In genomic region chr11:70540928-70541327, GRCm38 (mm10) we compare ENCODE assay signal across 8 mouse cellular contexts. TPM values are rescaled to one million over a fixed set of nuclear protein-coding genes. Genes with fewer than 3 reads are reported as not detected.
A peak's percentile ranks its signal among the peaks of the same experiment; 100 is the strongest.
DNase-seq lines count a peak whose midpoint lies in the region; ATAC-seq and TF ChIP-seq lines count a peak whose summit lies in the region.
"Had no signal": no experiment of that assay in that cellular context is flagged by ENCODE, and none has a peak within 500 bp of the region (broad histone marks: within the 10 kb centered on the region; RNA-seq: fewer than 3 reads in every experiment).

No protein-coding gene starts in this region.

- no peak for DNase-seq in lung, postnatal 0 days (ENCODE audit: low spot score)
- no peak for DNase-seq in lung, adult 2 months
- no peak for DNase-seq in right cerebral cortex, postnatal 14 days
- no peak for DNase-seq in cerebellum, adult 9-10 months
- DNase-seq: layer of hippocampus, adult 9-11 months had no signal

- peak overlapping the region; percentile 62 for H3K4me3 ChIP-seq in lung, postnatal 0 days (ENCODE audit: low read depth, low read length)
- H3K4me3 ChIP-seq in lung, adult 2 months (replicated peaks; ENCODE audit: extremely low read depth, low read depth, low read length) = no peak overlapping the region
- peak overlapping the region; percentile 56 for H3K4me3 ChIP-seq in forebrain, embryonic 16.5 days (replicated peaks; ENCODE audit: low read length)
- H3K4me3 ChIP-seq in liver, embryonic 12.5 days = peak overlapping the region; percentile 62; the same call in 1 of the 2 replicates
- peak overlapping the region; percentile 54 for H3K4me3 ChIP-seq in stomach, embryonic 16.5 days (replicated peaks; ENCODE audit: low read length)

- no peak for TF ChIP-seq CTCF in lung, postnatal 0 days (IDR thresholded peaks at IDR 0.05)
- TF ChIP-seq CTCF in lung, adult 2 months (IDR thresholded peaks at IDR 0.05; ENCODE audit: insufficient read depth, low read length) = no peak

- no peak for TF ChIP-seq POLR2A in lung, adult 2 months (IDR thresholded peaks at IDR 0.05; ENCODE audit: borderline replicate concordance, extremely low read depth, low read depth, low read length)

- TF ChIP-seq EP300 in lung, postnatal 0 days (IDR thresholded peaks at IDR 0.05) = no peak

- no peaks in the 10 kb centered on the region for H3K9me3 ChIP-seq in lung, postnatal 0 days (ENCODE audit: low read length)
- H3K9me3 ChIP-seq in forebrain, embryonic 16.5 days (ENCODE audit: control insufficient read depth, low read length) = no peaks in the 10 kb centered on the region
- H3K9me3 ChIP-seq in liver, embryonic 12.5 days (replicated peaks) = no peaks in the 10 kb centered on the region
- H3K9me3 ChIP-seq in stomach, embryonic 16.5 days (replicated peaks; ENCODE audit: control insufficient read depth, low read length) = no peaks in the 10 kb centered on the region

- H3K4me2 ChIP-seq in lung, postnatal 0 days (replicated peaks; ENCODE audit: low read depth, low read length) = peak overlapping the region; percentile 77
- peak overlapping the region; percentile 69 for H3K4me2 ChIP-seq in forebrain, embryonic 16.5 days (ENCODE audit: low read length)
- H3K4me2 ChIP-seq in liver, embryonic 12.5 days = peak overlapping the region; percentile 81
- H3K4me2 ChIP-seq in stomach, embryonic 16.5 days (ENCODE audit: low read depth, low read length) = peak overlapping the region; percentile 82

- no peak for ATAC-seq in lung, postnatal 0 days
- ATAC-seq in forebrain, embryonic 16.5 days = no peak
- ATAC-seq in liver, embryonic 12.5 days = no peak
- no peak for ATAC-seq in stomach, embryonic 16.5 days (ENCODE audit: insufficient read depth, low FRiP score)

- peak overlapping the region; percentile 87; the same call in 1 of the 2 replicates for H3K27ac ChIP-seq in lung, postnatal 0 days (ENCODE audit: low read length)
- no peak overlapping the region for H3K27ac ChIP-seq in forebrain, embryonic 16.5 days (ENCODE audit: low read length)
- H3K27ac ChIP-seq in liver, embryonic 12.5 days = no peak overlapping the region
- H3K27ac ChIP-seq in stomach, embryonic 16.5 days (ENCODE audit: low read length) = peak overlapping the region; percentile 71; the same call in 1 of the 2 replicates

- H3K4me1 ChIP-seq in lung, postnatal 0 days (ENCODE audit: insufficient read depth, low read depth, low read length) = peaks cover 3% of the 10 kb centered on the region; the same call in 1 of the 2 replicates
- H3K4me1 ChIP-seq in lung, adult 2 months (ENCODE audit: control insufficient read depth, insufficient read depth, low read length) = no peaks in the 10 kb centered on the region; the same call in 1 of the 2 replicates
- H3K4me1 ChIP-seq in forebrain, embryonic 16.5 days (replicated peaks; ENCODE audit: control insufficient read depth, insufficient read depth, low read length) = peaks cover 11% of the 10 kb centered on the region
- H3K4me1 ChIP-seq in liver, embryonic 12.5 days = peaks cover 10% of the 10 kb centered on the region
- peaks cover 7% of the 10 kb centered on the region for H3K4me1 ChIP-seq in stomach, embryonic 16.5 days (ENCODE audit: control insufficient read depth, insufficient read depth, low read length)

- no peaks in the 10 kb centered on the region for H3K36me3 ChIP-seq in lung, postnatal 0 days (ENCODE audit: insufficient read depth, low read length)
- H3K36me3 ChIP-seq in forebrain, embryonic 16.5 days (ENCODE audit: control insufficient read depth, insufficient read depth) = no peaks in the 10 kb centered on the region
- H3K36me3 ChIP-seq in liver, embryonic 12.5 days = no peaks in the 10 kb centered on the region
- H3K36me3 ChIP-seq in stomach, embryonic 16.5 days (ENCODE audit: control insufficient read depth, insufficient read depth, low read length) = no peaks in the 10 kb centered on the region

- H3K9ac ChIP-seq in lung, postnatal 0 days (replicated peaks; ENCODE audit: low read depth) = 0 out of 2 replicates have a peak overlapping the region, but pooled peaks have one; percentile 58
- H3K9ac ChIP-seq in forebrain, embryonic 16.5 days (replicated peaks; ENCODE audit: low read depth, low read length) = peak overlapping the region; percentile 55; the same call in 1 of the 2 replicates
- H3K9ac ChIP-seq in liver, embryonic 12.5 days = peak overlapping the region; percentile 58; the same call in 1 of the 2 replicates
- peak overlapping the region; percentile 78 for H3K9ac ChIP-seq in stomach, embryonic 16.5 days (ENCODE audit: low read length)

- no peaks in the 10 kb centered on the region for H3K27me3 ChIP-seq in lung, postnatal 0 days (replicated peaks; ENCODE audit: insufficient read depth, low read length)
- H3K27me3 ChIP-seq in forebrain, embryonic 16.5 days (replicated peaks; ENCODE audit: control insufficient read depth, insufficient read depth, low read length) = peaks cover 3% of the 10 kb centered on the region; the same call in 1 of the 2 replicates
- peaks cover 54% of the 10 kb centered on the region for H3K27me3 ChIP-seq in liver, embryonic 12.5 days (replicated peaks)
- no peaks in the 10 kb centered on the region for H3K27me3 ChIP-seq in stomach, embryonic 16.5 days (ENCODE audit: control insufficient read depth, insufficient read depth, low read length)

- 83% methylated on average over 7 of the region's 7 CpGs for WGBS in lung, postnatal 0 days
- 84% methylated on average over 7 of the region's 7 CpGs for WGBS in lung, adult 2 months
- WGBS in forebrain, embryonic 16.5 days = 92% methylated on average over 7 of the region's 7 CpGs
- 71% methylated on average over 7 of the region's 7 CpGs for WGBS in liver, embryonic 12.5 days (ENCODE audit: insufficient replicate concordance)
- WGBS in stomach, embryonic 16.5 days = 84% methylated on average over 7 of the region's 7 CpGs

RNA-seq across cellular contexts. Expression of gene Pld2, which starts 1.1 kb away (rescaled TPM):
- polyA plus RNA-seq in lung, postnatal 0 days (2015; fragmentation: Nextera tagmentation; extraction: Ambion mirVana) = 10.8 and 13.5 TPM in 2 replicates
- 32.4 and 47.2 TPM in 2 replicates for polyA plus RNA-seq in lung, adult 2 months (2012; rRNA removed)
- polyA plus RNA-seq in forebrain, embryonic 16.5 days (2015; fragmentation: Nextera tagmentation; extraction: Ambion mirVana) = 8.8 and 9.0 TPM in 2 replicates
- 2.0 and 2.6 TPM in 2 replicates for polyA plus RNA-seq in liver, embryonic 12.5 days (2016; fragmentation: Nextera tagmentation; extraction: Ambion mirVana)
- polyA plus RNA-seq in stomach, embryonic 16.5 days (2015; fragmentation: Nextera tagmentation; extraction: Ambion mirVana) = 17.8 and 21.5 TPM in 2 replicates

RNA-seq across cellular contexts. Expression of gene Gm40193, which starts 8.2 kb away (rescaled TPM):
- polyA plus RNA-seq in lung, postnatal 0 days (2015; fragmentation: Nextera tagmentation; extraction: Ambion mirVana) = not detected in 2 replicates
- polyA plus RNA-seq in lung, adult 2 months (2012; rRNA removed) = not detected in 2 replicates
- polyA plus RNA-seq in forebrain, embryonic 16.5 days (2015; fragmentation: Nextera tagmentation; extraction: Ambion mirVana) = not detected in 2 replicates
- not detected in 2 replicates for polyA plus RNA-seq in liver, embryonic 12.5 days (2016; fragmentation: Nextera tagmentation; extraction: Ambion mirVana)
- polyA plus RNA-seq in stomach, embryonic 16.5 days (2015; fragmentation: Nextera tagmentation; extraction: Ambion mirVana) = not detected in 2 replicates

RNA-seq across cellular contexts. Expression of gene Psmb6, which starts 15.8 kb away (rescaled TPM):
- polyA plus RNA-seq in lung, postnatal 0 days (2015; fragmentation: Nextera tagmentation; extraction: Ambion mirVana) = 451 and 505 TPM in 2 replicates
- 202 and 264 TPM in 2 replicates for polyA plus RNA-seq in lung, adult 2 months (2012; rRNA removed)
- 713 and 749 TPM in 2 replicates for polyA plus RNA-seq in forebrain, embryonic 16.5 days (2015; fragmentation: Nextera tagmentation; extraction: Ambion mirVana)
- polyA plus RNA-seq in liver, embryonic 12.5 days (2016; fragmentation: Nextera tagmentation; extraction: Ambion mirVana) = 415 and 437 TPM in 2 replicates
- 614 and 657 TPM in 2 replicates for polyA plus RNA-seq in stomach, embryonic 16.5 days (2015; fragmentation: Nextera tagmentation; extraction: Ambion mirVana)

RNA-seq across cellular contexts. Expression of gene Mink1, which starts 21.8 kb away (rescaled TPM):
- polyA plus RNA-seq in lung, postnatal 0 days (2015; fragmentation: Nextera tagmentation; extraction: Ambion mirVana) = 7.4 and 7.6 TPM in 2 replicates
- polyA plus RNA-seq in lung, adult 2 months (2012; rRNA removed) = 119 and 120 TPM in 2 replicates
- polyA plus RNA-seq in forebrain, embryonic 16.5 days (2015; fragmentation: Nextera tagmentation; extraction: Ambion mirVana) = 13.8 and 17.5 TPM in 2 replicates
- polyA plus RNA-seq in liver, embryonic 12.5 days (2016; fragmentation: Nextera tagmentation; extraction: Ambion mirVana) = 8.3 and 8.7 TPM in 2 replicates
- polyA plus RNA-seq in stomach, embryonic 16.5 days (2015; fragmentation: Nextera tagmentation; extraction: Ambion mirVana) = 12.5 and 13.0 TPM in 2 replicates

RNA-seq across cellular contexts. Expression of gene Gltpd2, which starts 21.9 kb away (rescaled TPM):
- 0.64 and 0.86 TPM in 2 replicates for polyA plus RNA-seq in lung, postnatal 0 days (2015; fragmentation: Nextera tagmentation; extraction: Ambion mirVana)
- polyA plus RNA-seq in lung, adult 2 months (2012; rRNA removed) = 0.12 and 0.34 TPM in 2 replicates
- polyA plus RNA-seq in forebrain, embryonic 16.5 days (2015; fragmentation: Nextera tagmentation; extraction: Ambion mirVana) = 0.18 TPM in 1 of 2 replicates, not detected in the other
- 15.3 and 17.5 TPM in 2 replicates for polyA plus RNA-seq in liver, embryonic 12.5 days (2016; fragmentation: Nextera tagmentation; extraction: Ambion mirVana)
- 1.9 and 2.0 TPM in 2 replicates for polyA plus RNA-seq in stomach, embryonic 16.5 days (2015; fragmentation: Nextera tagmentation; extraction: Ambion mirVana)

Comparison
In these comparisons a context has a peak if more than half of its experiments do, and no peak if none do; other contexts are left out.
1. H3K27ac ChIP-seq: peak in lung, postnatal 0 days (single experiment) and stomach, embryonic 16.5 days (single experiment); none in forebrain, embryonic 16.5 days (single experiment) and liver, embryonic 12.5 days (single experiment).
2. Peak in every context shown above with its lines, with median percentiles within 50 percentile points of each other: H3K4me2 ChIP-seq and H3K9ac ChIP-seq.